Mouse (Mus musculus) G1E (cell line): Measurements from ENCODE around the gene Esyt2. TPM values are rescaled to one million over a fixed set of nuclear protein-coding genes. Genes with fewer than 3 reads are reported as not detected.

Experiments used
- ATAC-seq: 2 replicates; pipeline ENCODE4 v1.8.0; 2016; ENCODE audit warnings: mild to moderate bottlenecking; ENCODE audit not compliant: insufficient number of reproducible peaks, poor library complexity, low FRiP score, severe bottlenecking; ENCODE audit errors: extremely low read depth
- DNase-seq: peaks from one replicate; pipeline ENCODE4 v3.0.0; 2012; ENCODE audit warnings: low spot score
- H3K27me3 ChIP-seq: 2 replicates; pipeline ENCODE4 v1.6.1; 2012; ENCODE audit warnings: mild to moderate bottlenecking, low read length, inconsistent platforms; ENCODE audit not compliant: insufficient read depth
- H3K36me3 ChIP-seq: replicated peaks from 2 replicates; pipeline ENCODE3; 2012; ENCODE audit warnings: mild to moderate bottlenecking, inconsistent platforms
- H3K4me1 ChIP-seq: 2 replicates; pipeline ENCODE4 v1.6.1; 2012; ENCODE audit warnings: low read depth, low read length, inconsistent platforms, mixed read lengths; ENCODE audit not compliant: insufficient read depth
- H3K4me3 ChIP-seq: 2 replicates; pipeline ENCODE4 v1.5.1; 2012; ENCODE audit warnings: low read depth, mild to moderate bottlenecking, inconsistent platforms, low read length, moderate library complexity, mixed read lengths
- H3K9me3 ChIP-seq: replicated peaks from 2 replicates; pipeline ENCODE4 v1.6.1; 2012; ENCODE audit warnings: inconsistent platforms
- CTCF ChIP-seq: IDR thresholded peaks from 2 replicates; pipeline ENCODE4 v1.5.1; 2012; ENCODE audit warnings: low read depth, low read length, inconsistent platforms, mixed read lengths
- GATA1 ChIP-seq: IDR thresholded peaks from 2 replicates; pipeline ENCODE4 v1.6.1; 2012; ENCODE audit warnings: borderline replicate concordance, low read length, inconsistent platforms, mixed read lengths
- GATA2 ChIP-seq: IDR thresholded peaks from 2 replicates; pipeline ENCODE4 v1.6.1; 2012; ENCODE audit warnings: low read depth, low read length, inconsistent platforms, borderline replicate concordance
- POLR2AphosphoS5 ChIP-seq: IDR thresholded peaks from 2 replicates; pipeline ENCODE4 v1.6.1; 2012; ENCODE audit warnings: low read depth, low read length, inconsistent platforms; ENCODE audit not compliant: insufficient replicate concordance
- TAL1 ChIP-seq: conservative IDR thresholded peaks from 2 replicates; pipeline ENCODE4 v1.6.1; 2012; ENCODE audit warnings: low read depth, low read length, inconsistent platforms, mixed read lengths
- polyA plus RNA-seq: library from polyadenylated mRNA; stranded (reverse); fragments of >175 nt; gene quantifications from 2 replicates; pipeline ENCODE4 v1.2.3, GENCODE M21; 2012
- total RNA-seq, 2 experiments: library from RNA; stranded (forward) in 1 of 2; stranded (reverse) in 1 of 2; fragments of 200-1000 nt in 1 of 2; fragments of >200 nt in 1 of 2; fragmentation: Nextera tagmentation in 1 of 2; gene quantifications; 2 replicates each; pipeline ENCODE4 v1.2.3; 2014 to 2017

The Esyt2 gene
- total and polyA plus RNA-seq, 3 experiments, result 23.4 to 147 (median 87.5) TPM

DNA sequence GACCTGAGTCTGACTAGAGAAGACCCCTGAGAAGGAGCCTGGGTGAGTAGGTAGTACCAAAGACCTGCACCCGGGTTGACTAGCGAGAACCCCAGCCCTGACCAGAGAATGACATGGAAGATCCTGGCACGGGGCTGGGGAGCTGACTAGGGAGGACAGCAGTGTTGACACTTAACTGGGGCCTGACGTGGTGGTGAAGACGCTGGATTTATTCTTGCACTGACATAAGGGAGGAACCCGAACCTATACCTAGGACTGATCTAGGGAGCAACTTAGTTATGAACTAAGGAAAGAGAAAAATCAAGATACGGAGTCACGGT, 124.8 kb downstream of the Esyt2 start:
- TF ChIP-seq POLR2AphosphoS5, result no peak
- no peak for TF ChIP-seq GATA2
- no peak for TF ChIP-seq GATA1
- TF ChIP-seq TAL1, result no peak
- TF ChIP-seq CTCF, result no peak
- peaks cover 18% of the 10 kb centered on the region for H3K9me3 ChIP-seq
- peak; percentile 22 for ATAC-seq
- H3K4me1 ChIP-seq, result peaks cover 45% of the 10 kb centered on the region
- peak; percentile 63 for DNase-seq
- no peaks in the 10 kb centered on the region for H3K27me3 ChIP-seq
- peaks cover 60% of the 10 kb centered on the region for H3K36me3 ChIP-seq
- peak overlapping the region; percentile 88 for H3K4me3 ChIP-seq

DNA sequence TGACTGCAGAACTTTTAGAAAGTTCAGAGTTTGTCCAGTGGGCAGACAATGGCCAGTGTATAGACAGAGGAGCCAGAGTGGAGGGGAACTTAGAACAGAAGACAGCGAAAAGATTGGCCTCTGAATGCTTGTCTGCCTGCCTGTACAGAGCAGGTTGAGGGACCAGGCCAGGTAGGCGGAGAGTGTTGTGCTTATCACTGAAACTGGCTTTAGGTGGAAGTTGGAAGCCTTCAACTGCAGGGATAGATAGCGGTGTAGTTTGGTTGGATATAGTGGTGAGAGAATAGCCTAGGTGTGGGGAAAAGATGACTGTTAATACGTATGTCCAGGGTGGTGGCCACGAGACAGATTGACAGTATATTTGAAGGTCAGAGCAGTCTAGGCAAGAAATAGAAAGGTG, 126.9 kb downstream of the Esyt2 start:
- Histone ChIP-seq H3K9me3 (peaks cover 14% of the 10 kb centered on the region), H3K4me3 (no peak overlapping the region), H3K27me3 (no peaks in the 10 kb centered on the region), H3K4me1 (peaks cover 45% of the 10 kb centered on the region), H3K36me3 (peaks cover 74% of the 10 kb centered on the region)
- TF ChIP-seq POLR2AphosphoS5, result no peak
- no peak for TF ChIP-seq TAL1
- TF ChIP-seq CTCF, result no peak
- DNase-seq (no peak), ATAC-seq (no peak)

DNA sequence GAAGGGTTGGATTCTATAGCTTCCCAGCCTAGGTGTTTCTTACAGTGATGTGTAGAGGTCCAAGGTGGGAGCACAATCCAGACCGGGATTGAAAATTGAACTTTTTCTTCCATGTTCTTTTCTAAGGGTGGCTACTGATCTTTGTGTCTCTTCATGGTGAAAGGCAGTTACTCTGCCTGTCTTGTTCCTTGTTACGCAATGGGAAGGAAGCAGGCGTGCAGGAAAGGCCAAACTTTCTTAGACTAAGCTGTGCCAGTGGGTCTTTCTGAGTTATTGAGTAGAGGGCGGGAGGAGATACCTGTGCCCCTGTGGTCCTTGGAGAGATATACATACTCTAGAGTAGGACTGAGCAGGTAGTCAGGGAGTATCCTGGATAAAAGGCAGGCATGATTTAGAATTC, 133.9 kb downstream of the Esyt2 start:
- Histone ChIP-seq H3K4me1 (peaks cover under 1% of the 10 kb centered on the region; the same call in 1 of the 2 replicates), H3K4me3 (no peak overlapping the region), H3K27me3 (no peaks in the 10 kb centered on the region), H3K9me3 (no peaks in the 10 kb centered on the region), H3K36me3 (peaks cover 88% of the 10 kb centered on the region)
- no peak for TF ChIP-seq CTCF
- TF ChIP-seq GATA1, result no peak
- TF ChIP-seq TAL1, result no peak
- no peak for TF ChIP-seq POLR2AphosphoS5
- TF ChIP-seq GATA2, result no peak
- DNase-seq (no peak), ATAC-seq (no peak)

DNA sequence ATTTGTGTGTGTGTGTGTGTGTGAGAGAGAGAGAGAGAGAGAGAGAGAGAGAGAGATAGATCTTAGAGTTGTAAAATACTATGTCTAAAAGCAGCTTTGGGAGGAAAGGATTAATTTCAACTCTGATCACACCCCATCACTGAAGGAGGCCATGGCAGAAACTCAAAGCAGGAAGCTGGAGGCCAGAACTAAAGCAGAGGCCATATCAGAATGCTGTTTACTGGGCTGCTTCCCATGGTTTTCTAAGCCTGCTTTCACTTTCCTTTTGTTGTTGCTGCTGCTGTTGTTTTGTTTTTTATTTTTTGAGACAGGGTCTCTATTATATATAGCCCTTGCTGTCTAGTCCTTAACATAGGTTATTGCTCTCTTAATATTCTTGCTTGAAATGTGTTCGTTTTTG, 135.5 kb downstream of the Esyt2 start:
- H3K9me3 ChIP-seq, result no peaks in the 10 kb centered on the region
- H3K27me3 ChIP-seq, result no peaks in the 10 kb centered on the region
- ATAC-seq (no peak), DNase-seq (no peak)
- H3K36me3 ChIP-seq, result peaks cover 86% of the 10 kb centered on the region
- H3K4me3 ChIP-seq, result no peak overlapping the region
- H3K4me1 ChIP-seq, result no peaks in the 10 kb centered on the region; the same call in 1 of the 2 replicates
- TF ChIP-seq TAL1 (no peak), POLR2AphosphoS5 (no peak), GATA1 (no peak), CTCF (no peak), GATA2 (no peak)

DNA sequence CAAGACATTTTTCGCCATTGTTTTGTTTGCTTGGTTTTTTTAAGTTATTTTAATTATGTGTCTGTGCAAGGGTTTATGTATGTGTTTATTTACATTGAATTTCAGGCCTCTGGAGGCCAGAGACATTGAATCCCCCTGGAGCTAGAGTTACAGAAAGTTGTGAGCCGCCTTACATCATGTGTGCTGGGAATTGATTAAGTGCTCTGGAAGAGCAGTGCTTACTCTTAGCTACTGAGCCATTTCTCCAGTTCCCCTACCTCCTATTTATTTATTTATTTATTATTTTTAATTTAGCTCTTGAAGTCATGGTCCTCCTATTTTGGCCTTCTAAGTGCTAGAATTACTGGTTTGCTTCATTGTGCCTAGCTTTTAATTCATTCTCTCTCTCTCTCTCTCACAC, 140.7 kb downstream of the Esyt2 start:
- TF ChIP-seq POLR2AphosphoS5, result no peak
- no peak for TF ChIP-seq GATA1
- no peak for TF ChIP-seq CTCF
- TF ChIP-seq TAL1, result no peak
- TF ChIP-seq GATA2, result no peak
- no peak overlapping the region for H3K4me3 ChIP-seq
- H3K27me3 ChIP-seq, result no peaks in the 10 kb centered on the region
- no peaks in the 10 kb centered on the region for H3K4me1 ChIP-seq
- peaks cover 91% of the 10 kb centered on the region for H3K36me3 ChIP-seq
- no peak for DNase-seq
- H3K9me3 ChIP-seq, result no peaks in the 10 kb centered on the region
- no peak for ATAC-seq

DNA sequence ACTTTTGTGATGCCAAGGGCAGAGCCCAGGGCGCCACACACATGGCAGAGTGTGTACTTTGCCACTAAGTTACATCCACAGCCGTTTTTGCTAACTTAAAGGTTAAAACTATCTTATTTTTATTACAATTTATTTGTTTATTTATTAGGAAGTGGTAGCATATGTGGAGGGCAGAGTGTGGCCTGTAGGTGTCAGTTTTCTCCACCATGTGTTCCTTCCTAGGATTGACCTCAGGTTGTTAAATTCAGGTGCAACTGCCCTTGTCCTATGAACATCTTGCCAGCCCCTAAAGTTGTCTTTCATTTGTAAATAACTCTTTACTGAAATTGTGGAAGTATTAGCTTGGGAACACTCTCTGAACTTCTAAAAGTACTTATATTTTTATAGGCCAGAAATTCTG, 144.4 kb downstream of the Esyt2 start:
- Histone ChIP-seq H3K27me3 (no peaks in the 10 kb centered on the region), H3K4me1 (no peaks in the 10 kb centered on the region), H3K36me3 (peaks cover 94% of the 10 kb centered on the region), H3K4me3 (no peak overlapping the region), H3K9me3 (no peaks in the 10 kb centered on the region)
- no peak for DNase-seq
- TF ChIP-seq CTCF, result no peak
- TF ChIP-seq GATA2, result no peak
- TF ChIP-seq POLR2AphosphoS5, result no peak
- TF ChIP-seq TAL1, result no peak
- no peak for TF ChIP-seq GATA1
- no peak for ATAC-seq

DNA sequence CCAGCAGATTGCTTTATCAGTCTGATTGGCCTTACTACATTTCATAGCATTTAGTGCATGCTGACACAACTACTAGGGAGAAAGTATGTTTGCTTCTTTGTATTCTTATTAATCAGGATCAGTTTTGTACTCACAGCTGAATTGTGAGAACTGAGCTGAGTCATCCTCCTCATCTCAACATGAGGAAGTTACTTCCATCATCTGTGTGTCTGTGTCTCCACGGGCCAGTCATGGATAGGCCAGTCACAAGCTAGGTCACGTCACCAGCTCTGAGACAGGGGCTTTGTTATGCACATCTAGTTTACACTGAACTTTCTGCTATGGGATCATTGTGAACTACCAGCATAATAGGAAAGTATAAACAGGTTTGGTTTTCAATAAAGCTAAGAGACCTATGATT, 152.7 kb downstream of the Esyt2 start:
- no peaks in the 10 kb centered on the region for H3K27me3 ChIP-seq
- peaks cover 90% of the 10 kb centered on the region for H3K36me3 ChIP-seq
- no peaks in the 10 kb centered on the region for H3K4me1 ChIP-seq
- H3K9me3 ChIP-seq, result no peaks in the 10 kb centered on the region
- 0 out of 2 replicates have a peak, but pooled peaks have one; percentile 29 for ATAC-seq
- no peak for DNase-seq
- no peak overlapping the region for H3K4me3 ChIP-seq
- no peak for TF ChIP-seq TAL1
- no peak for TF ChIP-seq GATA2
- TF ChIP-seq CTCF, result no peak
- no peak for TF ChIP-seq POLR2AphosphoS5
- TF ChIP-seq GATA1, result no peak
